Mouse (Mus musculus) heart, postnatal 10 days (tissue): ENCODE data around the gene Zc3h12d. TPM values are rescaled to one million over a fixed set of nuclear protein-coding genes. Genes with fewer than 3 reads are reported as not detected.
"Not testable (repeated sequence)": the region's sequence is repeated elsewhere in the genome, so short reads cannot be mapped to it uniquely, and the experiment has no call there.

Experiments used
- DNase-seq, 2 experiments: peaks; one replicate each; pipeline ENCODE4 v3.0.0; 2021
- intact Hi-C: fragments of 180-260 bp; cut with DNase I; formaldehyde crosslinking; loops from one replicate; pipeline ENCODE4 v1.15.1; 2025
- microRNA-seq, 2 experiments: library from miRNA; unstranded; fragments of <30 nt; microRNA quantifications; one replicate each; pipeline ENCODE4 v1.2.0; 2022
- total RNA-seq, 2 experiments: library from RNA; stranded (reverse); gene quantifications; 2 replicates each; pipeline ENCODE4 v1.2.3; 2021

Gene Zc3h12d
- total RNA-seq, 2 experiments from 2014 or later: 0.17 to 0.25 TPM

DNA sequence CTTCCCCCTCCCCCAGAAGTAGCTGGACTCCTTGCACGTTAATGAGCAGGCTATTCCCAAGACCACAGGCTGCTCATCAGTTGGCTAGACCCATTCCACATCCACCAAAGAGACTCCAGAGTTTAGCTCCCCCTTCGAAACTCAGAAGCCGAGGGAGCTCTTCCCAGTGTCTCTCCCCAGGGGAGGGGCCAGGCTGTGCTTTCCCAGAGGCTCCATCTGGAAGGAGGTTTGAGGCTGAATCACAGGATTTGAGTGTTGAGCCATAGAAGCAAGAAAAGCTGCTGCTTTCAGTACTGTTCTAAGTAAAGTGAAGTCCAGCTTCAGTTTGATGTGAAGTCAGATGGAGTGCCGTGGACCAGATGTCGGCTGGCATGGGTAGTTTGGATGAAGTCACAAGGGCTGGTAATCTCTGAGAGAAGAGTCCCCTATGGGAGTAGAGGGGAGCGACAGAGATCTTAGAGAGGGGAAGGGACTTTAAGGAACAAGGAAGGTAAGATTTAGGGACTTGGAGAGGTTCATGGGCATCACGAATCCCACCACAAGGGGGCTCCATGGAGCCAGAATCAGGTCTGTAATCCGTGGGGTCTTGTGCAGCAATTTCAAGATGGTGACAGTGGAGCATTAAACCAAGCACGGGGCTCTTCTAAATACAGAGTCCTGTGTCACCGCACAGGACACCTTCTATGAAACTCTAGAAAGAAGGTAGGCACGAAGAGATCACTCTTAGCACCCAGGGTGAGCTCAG lies 38.5 kb downstream of the Zc3h12d start:
- intact Hi-C loops: no loop called here
- peak; percentile 52 to 63 for DNase-seq

- DNase-seq: no peak
- intact Hi-C loops: no loop called here
Observed at GRCm38 (mm10) chr10:7871381-7872020, 39.2 kb downstream of the Zc3h12d start.

DNA sequence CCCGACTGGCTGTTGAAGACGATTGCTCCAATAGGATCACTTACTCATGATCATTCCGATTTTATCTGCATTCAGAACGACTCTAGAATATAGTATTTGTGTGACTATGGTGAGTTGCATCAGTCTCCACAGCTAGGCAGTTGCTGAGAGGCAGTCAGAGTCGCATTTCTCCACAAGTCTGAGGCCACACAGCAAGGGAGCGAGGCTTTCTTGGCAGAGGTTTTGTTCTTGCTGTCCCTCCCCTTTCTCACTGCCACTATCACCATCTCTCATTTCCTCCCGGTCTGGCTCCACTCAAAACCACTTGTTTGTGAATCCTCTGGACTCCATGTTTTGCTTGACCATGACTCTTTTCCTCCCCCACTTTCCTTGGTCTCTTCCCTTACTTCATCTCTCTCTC lies 41.9 kb downstream of the Zc3h12d start:
- intact Hi-C loops: no loop called here
- no peak for DNase-seq

DNA sequence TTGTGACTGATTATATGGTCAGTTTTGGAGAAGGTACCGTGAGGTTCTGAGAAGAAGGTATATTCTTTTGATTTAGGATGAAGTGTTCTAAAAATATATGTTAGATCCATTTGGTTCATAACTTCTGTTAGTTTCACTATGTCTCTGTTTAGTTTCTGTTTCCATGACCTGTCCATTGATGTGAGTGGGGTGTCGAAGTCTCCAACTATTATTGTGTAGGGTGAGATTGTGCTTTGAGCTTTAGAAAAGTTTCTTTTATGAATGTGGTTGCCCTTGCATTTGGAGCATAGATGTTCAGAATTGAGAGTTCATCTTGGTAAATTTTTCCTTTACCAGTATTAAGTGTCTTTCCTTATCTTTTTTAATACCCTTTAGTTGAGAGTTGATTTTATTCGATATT lies 48.0 kb downstream of the Zc3h12d start:
- intact Hi-C loops, DNase-seq: not testable (repeated sequence)

DNA sequence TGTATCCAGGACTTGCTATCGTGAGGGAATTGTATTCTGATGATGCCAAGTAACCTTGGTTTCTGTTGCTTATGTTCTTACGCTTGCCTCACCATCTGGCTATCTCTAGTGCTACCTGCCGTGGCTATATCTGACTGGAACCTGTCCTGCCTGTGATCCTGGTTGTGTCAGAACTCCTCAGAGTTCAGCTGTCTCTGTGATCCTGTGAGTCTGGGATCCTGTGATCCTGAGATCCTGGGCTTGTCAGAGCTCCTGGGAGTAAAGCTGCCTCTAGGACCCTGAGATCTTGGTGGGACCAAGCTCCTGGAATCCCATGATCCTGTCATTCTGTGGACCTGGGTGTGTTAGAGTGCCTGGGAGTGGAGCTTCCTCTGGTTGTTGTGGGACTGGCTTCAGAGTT lies 49.7 kb downstream of the Zc3h12d start:
- intact Hi-C loops: no loop called here
- no peak for DNase-seq

DNA sequence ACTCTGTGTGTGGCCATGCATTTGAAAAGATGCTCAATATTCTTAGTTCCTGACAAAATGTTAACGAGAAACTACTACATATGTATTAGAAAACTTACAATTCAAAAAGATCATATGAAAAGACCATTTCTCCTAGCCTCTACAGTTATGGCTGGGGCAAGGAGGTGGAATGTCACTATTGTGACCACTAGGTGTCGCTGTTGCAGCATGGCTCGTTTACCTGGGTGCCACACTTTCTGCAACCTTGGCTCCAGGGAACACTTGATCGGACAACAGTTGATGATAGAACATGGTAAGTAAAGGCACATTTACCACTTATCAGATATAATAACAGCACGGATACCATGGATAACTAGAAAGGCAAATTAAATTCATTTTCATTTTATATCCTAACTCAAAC lies 51.3 kb downstream of the Zc3h12d start:
- DNase-seq: peak; percentile 77 to 88

GRCm38 (mm10) chr10:7888256-7888868 lies 56.1 kb downstream of the Zc3h12d start:
- DNase-seq: no peak
- intact Hi-C loops: no loop called here

More for the DNA sequence above, 51.3 kb downstream of the Zc3h12d start:
- intact Hi-C loops: loop anchor here (1.0 kb wide), 3 partner anchors 73 to 357 kb away; no protein-coding TSS in a partner anchor

GRCm38 (mm10) chr10:7900719-7901627 lies 68.7 kb downstream of the Zc3h12d start:
- intact Hi-C loops: no loop called here
- no peak for DNase-seq

DNA sequence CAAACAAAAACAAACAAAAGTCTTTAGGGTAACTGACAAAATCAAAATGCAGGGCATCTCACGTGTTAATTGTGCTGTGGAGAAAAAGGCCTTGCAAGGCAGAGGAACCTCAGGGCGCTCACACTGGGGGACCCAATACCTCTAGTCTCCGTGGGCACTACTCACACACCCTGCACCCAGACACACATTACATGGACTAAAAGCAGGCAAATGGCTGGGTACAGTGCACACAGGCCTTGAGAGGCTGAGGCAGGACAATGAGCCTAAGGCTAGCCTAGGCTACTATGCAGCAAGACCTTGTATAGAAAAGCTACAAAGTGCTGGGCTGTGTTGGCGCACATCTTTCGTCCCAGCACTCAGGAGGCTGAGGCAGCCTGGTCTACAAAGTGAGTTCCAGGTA lies 71.9 kb downstream of the Zc3h12d start:
- DNase-seq: no peak
- intact Hi-C loops: no loop called here

- DNase-seq: no peak
- intact Hi-C loops: no loop called here
Observed at GRCm38 (mm10) chr10:7907151-7907550, 74.9 kb downstream of the Zc3h12d start.

- intact Hi-C loops: no loop called here
Observed at GRCm38 (mm10) chr10:7911268-7911667, 79.0 kb downstream of the Zc3h12d start.

More at GRCm38 (mm10) chr10:7911268-7911667, 79.0 kb downstream of the Zc3h12d start:
- peak in 1 of 2 experiments; percentile 22 for DNase-seq

Small RNA genes lying within 50 kb of the gene (microRNA-seq; reads per million reads assigned to microRNA genes)
- 0.47 to 0.70 reads per million in 2 experiments for gene Mir5104

Other genes with a start within 250 kb of the Zc3h12d start
- 1 to 10 TPM; 2.2 to 2.4 TPM for gene Lrp11, start 242.7 kb upstream of the Zc3h12d start, total RNA-seq
- 10 to 100 TPM in 1 of 2 experiments, 1 to 10 TPM in 1; 5.9 to 10.7 TPM for gene Nup43, start 165.0 kb upstream of the Zc3h12d start, total RNA-seq
- gene Pcmt1, start 151.3 kb upstream of the Zc3h12d start, total RNA-seq: 100 to 1,000 TPM; 105 to 107 TPM
- 10 to 100 TPM; 20.2 to 22.3 TPM for gene Lats1, start 151.3 kb upstream of the Zc3h12d start, total RNA-seq
- 10 to 100 TPM; 11.9 to 16.9 TPM for gene Katna1, start 106.5 kb upstream of the Zc3h12d start, total RNA-seq
- 10 to 100 TPM; 76.1 to 83.5 TPM for gene Ginm1, start 39.6 kb upstream of the Zc3h12d start, total RNA-seq
- 10 to 100 TPM; 19.4 to 21.2 TPM for gene Ppil4, start 39.6 kb upstream of the Zc3h12d start, total RNA-seq
- gene Tab2, start 123.8 kb downstream of the Zc3h12d start, total RNA-seq: 10 to 100 TPM; 54.9 to 55.7 TPM